Comparison of ENCODE assay signal across 9 mouse cellular contexts in genomic region chr11:31874071-31874470, GRCm38 (mm10). TPM values are rescaled to one million over a fixed set of nuclear protein-coding genes. Genes with fewer than 3 reads are reported as not detected.
DNase-seq lines count a peak whose midpoint lies in the region; ATAC-seq and TF ChIP-seq lines count a peak whose summit lies in the region.
"Had no signal": no experiment of that assay in that cellular context is flagged by ENCODE, and none has a peak within 500 bp of the region (broad histone marks: within the 10 kb centered on the region; RNA-seq: fewer than 3 reads in every experiment).

No protein-coding gene starts in this region.

- H3K9ac ChIP-seq in hindbrain, embryonic 13.5 days, result peak overlapping the region; percentile 61
- peak overlapping the region; percentile 52 for H3K9ac ChIP-seq in midbrain, embryonic 13.5 days (replicated peaks)

- H3K9me3 ChIP-seq in embryonic facial prominence, embryonic 10.5 days, result no peaks in the 10 kb centered on the region
- no peaks in the 10 kb centered on the region for H3K9me3 ChIP-seq in hindbrain, embryonic 13.5 days
- H3K9me3 ChIP-seq in midbrain, embryonic 13.5 days, result no peaks in the 10 kb centered on the region

- no peaks in the 10 kb centered on the region for H3K27me3 ChIP-seq in kidney, adult 2 months (replicated peaks; ENCODE audit: control insufficient read depth, insufficient read depth, low read length)
- no peaks in the 10 kb centered on the region for H3K27me3 ChIP-seq in embryonic facial prominence, embryonic 10.5 days (replicated peaks; ENCODE audit: low read depth, poor library complexity, severe bottlenecking)
- H3K27me3 ChIP-seq in hindbrain, embryonic 13.5 days, result no peaks in the 10 kb centered on the region
- no peaks in the 10 kb centered on the region for H3K27me3 ChIP-seq in midbrain, embryonic 13.5 days

- H3K4me1 ChIP-seq in kidney, adult 2 months (ENCODE audit: control insufficient read depth, insufficient read depth, low read length), result peaks cover 4% of the 10 kb centered on the region; the same call in 1 of the 2 replicates
- H3K4me1 ChIP-seq in embryonic facial prominence, embryonic 10.5 days, result peaks cover 31% of the 10 kb centered on the region
- peaks cover 36% of the 10 kb centered on the region for H3K4me1 ChIP-seq in hindbrain, embryonic 13.5 days (replicated peaks)
- H3K4me1 ChIP-seq in midbrain, embryonic 13.5 days (replicated peaks), result peaks cover 50% of the 10 kb centered on the region

- peak overlapping the region; percentile 30; the same call in 1 of the 2 replicates for H3K4me3 ChIP-seq in kidney, adult 2 months (ENCODE audit: insufficient read depth, low read depth, low read length)
- peak overlapping the region; percentile 83 for H3K4me3 ChIP-seq in embryonic facial prominence, embryonic 10.5 days
- peak overlapping the region; percentile 90 for H3K4me3 ChIP-seq in hindbrain, embryonic 13.5 days
- H3K4me3 ChIP-seq in midbrain, embryonic 13.5 days (replicated peaks), result peak overlapping the region; percentile 52

- no peak for TF ChIP-seq POLR2A in kidney, adult 2 months (IDR thresholded peaks at IDR 0.05; ENCODE audit: low read depth, low read length)

- H3K36me3 ChIP-seq in kidney, adult 2 months (ENCODE audit: control insufficient read depth, insufficient read depth, low read length), result peaks cover 4% of the 10 kb centered on the region
- H3K36me3 ChIP-seq in embryonic facial prominence, embryonic 10.5 days (replicated peaks), result no peaks in the 10 kb centered on the region
- no peaks in the 10 kb centered on the region for H3K36me3 ChIP-seq in hindbrain, embryonic 13.5 days
- no peaks in the 10 kb centered on the region for H3K36me3 ChIP-seq in midbrain, embryonic 13.5 days

- WGBS in kidney, adult 2 months, result 7% methylated on average over 2 of the region's 2 CpGs
- 71% methylated on average over 2 of the region's 2 CpGs for WGBS in embryonic facial prominence, embryonic 10.5 days
- 76% methylated on average over 2 of the region's 2 CpGs for WGBS in hindbrain, embryonic 13.5 days
- 79% methylated on average over 2 of the region's 2 CpGs for whole genome bisulfite sequencing in midbrain, embryonic 13.5 days

- no peak overlapping the region for H3K27ac ChIP-seq in kidney, adult 2 months (ENCODE audit: insufficient read depth, low read depth, low read length)
- no peak overlapping the region for H3K27ac ChIP-seq in embryonic facial prominence, embryonic 10.5 days (replicated peaks)
- H3K27ac ChIP-seq in hindbrain, embryonic 13.5 days, result no peak overlapping the region
- no peak overlapping the region for H3K27ac ChIP-seq in midbrain, embryonic 13.5 days

- DNase-seq in kidney, adult 2 months, result peak; percentile 37
- no peak for DNase-seq in kidney, adult 11 months
- DNase-seq in embryonic facial prominence, embryonic 10.5 days (ENCODE audit: low spot score), result no peak
- no peak for DNase-seq in adrenal gland, postnatal 25 days
- DNase-seq in cerebellum, adult 9-11 months, result no peak
- no peak for DNase-seq in cerebellum, postnatal 10 days
- DNase-seq: thymus, adult 2 months had no signal

- no peak for ATAC-seq in hindbrain, embryonic 13.5 days (ENCODE audit: low FRiP score)
- no peak for ATAC-seq in midbrain, embryonic 13.5 days

- TF ChIP-seq CTCF in kidney, adult 2 months (conservative IDR thresholded peaks at IDR 0.05; ENCODE audit: insufficient read depth, insufficient read length, low read depth, low read length), result no peak

- peak overlapping the region; percentile 91 for H3K4me2 ChIP-seq in hindbrain, embryonic 13.5 days
- peak overlapping the region; percentile 76 for H3K4me2 ChIP-seq in midbrain, embryonic 13.5 days (replicated peaks)

RNA-seq across cellular contexts. Expression of gene Cpeb4, which starts 2.1 kb away (rescaled TPM):
- 27.2 and 30.0 TPM in 2 replicates for polyA plus RNA-seq in kidney, adult 2 months (2012; rRNA removed)
- polyA plus RNA-seq in embryonic facial prominence, embryonic 10.5 days (2016; fragmentation: Nextera tagmentation; extraction: Ambion mirVana), result 2.7 and 3.2 TPM in 2 replicates
- polyA plus RNA-seq in hindbrain, embryonic 13.5 days (2015; fragmentation: Nextera tagmentation; extraction: Ambion mirVana), result 16.0 and 16.1 TPM in 2 replicates
- 14.2 and 15.9 TPM in 2 replicates for polyA plus RNA-seq in midbrain, embryonic 13.5 days (2015; fragmentation: Nextera tagmentation; extraction: Ambion mirVana)
- 77.0 and 92.2 TPM in 2 replicates for total RNA-seq in adrenal gland, postnatal 25 days (2021)

Comparison
In these comparisons a context has a peak if more than half of its experiments do, and no peak if none do; other contexts are left out.
1. H3K4me3 ChIP-seq: peak in every context shown above with its lines; median percentile 90 in hindbrain, embryonic 13.5 days; 83 in embryonic facial prominence, embryonic 10.5 days; 52 in midbrain, embryonic 13.5 days; 30 in kidney, adult 2 months.